Comparison of ENCODE assay signal across 11 mouse cellular contexts in the genomic region with DNA sequence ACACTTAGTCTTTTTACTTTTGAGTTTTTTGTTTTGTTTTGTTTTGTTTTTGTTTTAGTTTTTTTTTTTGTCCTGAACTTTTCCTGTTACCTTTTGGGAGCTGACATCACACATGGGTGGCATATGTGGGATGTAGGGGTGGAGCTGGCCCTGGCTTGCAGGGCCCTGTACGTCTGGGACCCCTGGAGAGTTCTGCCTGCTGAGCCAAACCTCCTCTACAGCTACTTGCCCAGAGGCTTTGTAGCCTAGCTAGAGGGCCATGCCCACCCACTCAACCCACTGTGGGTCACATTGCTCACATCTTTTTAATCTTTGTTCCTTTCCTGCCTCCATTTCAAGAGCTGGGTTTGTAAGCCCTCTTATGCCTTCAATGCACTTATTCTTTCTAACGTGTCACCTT. TPM values are rescaled to one million over a fixed set of nuclear protein-coding genes. Genes with fewer than 3 reads are reported as not detected.
A peak's percentile ranks its signal among the peaks of the same experiment; 100 is the strongest.
DNase-seq lines count a peak whose midpoint lies in the region; ATAC-seq and TF ChIP-seq lines count a peak whose summit lies in the region.
"Had no signal": no experiment of that assay in that cellular context is flagged by ENCODE, and none has a peak within 500 bp of the region (broad histone marks: within the 10 kb centered on the region; RNA-seq: fewer than 3 reads in every experiment).

No protein-coding gene starts in this region.

- TF ChIP-seq CTCF in heart, adult 2 months (IDR thresholded peaks at IDR 0.05) = no peak
- TF ChIP-seq CTCF in midbrain, postnatal 0 days (IDR thresholded peaks at IDR 0.05) = no peak

- no peaks in the 10 kb centered on the region for H3K27me3 ChIP-seq in heart, embryonic 16.5 days (ENCODE audit: control insufficient read depth, insufficient read depth, low read length)
- no peaks in the 10 kb centered on the region for H3K27me3 ChIP-seq in heart, adult 2 months (ENCODE audit: control insufficient read depth, insufficient read depth, low read length)
- no peaks in the 10 kb centered on the region for H3K27me3 ChIP-seq in hindbrain, embryonic 11.5 days (ENCODE audit: control insufficient read depth, insufficient read depth, low read length)
- no peaks in the 10 kb centered on the region for H3K27me3 ChIP-seq in midbrain, postnatal 0 days (ENCODE audit: insufficient read depth, low read length)

- intact Hi-C loops in heart, adult 2 months (cut with DNase I) = no loop called here

- H3K9ac ChIP-seq in heart, embryonic 16.5 days (ENCODE audit: low read length) = no peak overlapping the region
- H3K9ac ChIP-seq in heart, adult 2 months (ENCODE audit: low read depth, low read length) = no peak overlapping the region
- no peak overlapping the region for H3K9ac ChIP-seq in hindbrain, embryonic 11.5 days (ENCODE audit: low read depth, low read length)
- H3K9ac ChIP-seq in midbrain, postnatal 0 days (replicated peaks; ENCODE audit: low read length, poor library complexity, severe bottlenecking) = no peak overlapping the region

- no peak overlapping the region for H3K4me2 ChIP-seq in heart, embryonic 16.5 days (ENCODE audit: low read depth, low read length)
- H3K4me2 ChIP-seq in hindbrain, embryonic 11.5 days (replicated peaks; ENCODE audit: low read depth, low read length) = no peak overlapping the region
- no peak overlapping the region for H3K4me2 ChIP-seq in midbrain, postnatal 0 days (ENCODE audit: low read depth, low read length, poor library complexity, severe bottlenecking)

- H3K36me3 ChIP-seq in heart, embryonic 16.5 days (ENCODE audit: control insufficient read depth, insufficient read depth) = peaks cover 54% of the 10 kb centered on the region
- H3K36me3 ChIP-seq in heart, adult 2 months (ENCODE audit: control insufficient read depth, insufficient read depth, low read length) = peaks cover 7% of the 10 kb centered on the region
- H3K36me3 ChIP-seq in hindbrain, embryonic 11.5 days (ENCODE audit: control insufficient read depth, insufficient read depth, low read length) = peaks cover 8% of the 10 kb centered on the region; the same call in 1 of the 2 replicates
- H3K36me3 ChIP-seq in midbrain, postnatal 0 days (ENCODE audit: insufficient read depth, low read length) = peaks cover 47% of the 10 kb centered on the region

- no peak for TF ChIP-seq POLR2A in heart, adult 2 months (IDR thresholded peaks at IDR 0.05; ENCODE audit: insufficient read depth, low read depth, low read length)

- 69% methylated on average over 2 of the region's 2 CpGs for WGBS in heart, embryonic 16.5 days
- 37% methylated on average over 2 of the region's 2 CpGs for WGBS in heart, adult 2 months
- whole genome bisulfite sequencing in hindbrain, embryonic 11.5 days = 87% methylated on average over 2 of the region's 2 CpGs
- WGBS in midbrain, postnatal 0 days = 64% methylated on average over 2 of the region's 2 CpGs

- no peaks in the 10 kb centered on the region for H3K79me2 ChIP-seq in heart, adult 2 months (replicated peaks; ENCODE audit: control insufficient read depth, insufficient read depth, low read length)

- H3K4me1 ChIP-seq in heart, embryonic 16.5 days (ENCODE audit: control insufficient read depth, insufficient read depth, low read length) = peaks cover 19% of the 10 kb centered on the region
- H3K4me1 ChIP-seq in heart, adult 2 months (ENCODE audit: control insufficient read depth, insufficient read depth, low read length) = peaks cover 13% of the 10 kb centered on the region
- peaks cover 18% of the 10 kb centered on the region for H3K4me1 ChIP-seq in brown adipose tissue, adult 24 weeks (ENCODE audit: control insufficient read depth, insufficient read depth, insufficient read length, low read length)
- peaks cover 15% of the 10 kb centered on the region for H3K4me1 ChIP-seq in hindbrain, embryonic 11.5 days (replicated peaks; ENCODE audit: control insufficient read depth, insufficient read depth, low read length)
- peaks cover 8% of the 10 kb centered on the region for H3K4me1 ChIP-seq in midbrain, postnatal 0 days (ENCODE audit: insufficient read depth, low read length)

- ATAC-seq in heart, embryonic 16.5 days (replicated peaks; ENCODE audit: extremely low read depth, insufficient read depth, low FRiP score) = no peak
- no peak for ATAC-seq in hindbrain, embryonic 11.5 days (ENCODE audit: low FRiP score)
- no peak for ATAC-seq in midbrain, postnatal 0 days (ENCODE audit: low FRiP score)
- ATAC-seq: inflammation-experienced regulatory T-cells, adult 6 months had no signal

- no peak overlapping the region for H3K4me3 ChIP-seq in heart, embryonic 16.5 days (ENCODE audit: low read length)
- no peak overlapping the region for H3K4me3 ChIP-seq in heart, adult 2 months
- no peak overlapping the region for H3K4me3 ChIP-seq in brown adipose tissue, adult 24 weeks (ENCODE audit: insufficient read depth, low read depth, low read length)
- H3K4me3 ChIP-seq in hindbrain, embryonic 11.5 days (ENCODE audit: low read depth, low read length) = no peak overlapping the region
- no peak overlapping the region for H3K4me3 ChIP-seq in midbrain, postnatal 0 days (ENCODE audit: low read depth, low read length)
- H3K4me3 ChIP-seq: myocyte had no signal

- H3K9me3 ChIP-seq in heart, embryonic 16.5 days (replicated peaks; ENCODE audit: control insufficient read depth, low read length) = no peaks in the 10 kb centered on the region
- H3K9me3 ChIP-seq in hindbrain, embryonic 11.5 days (ENCODE audit: control insufficient read depth, low read length) = no peaks in the 10 kb centered on the region
- H3K9me3 ChIP-seq in midbrain, postnatal 0 days (ENCODE audit: low read length) = no peaks in the 10 kb centered on the region

- peak overlapping the region; percentile 5 for H3K27ac ChIP-seq in heart, embryonic 16.5 days (ENCODE audit: low read length)
- no peak overlapping the region for H3K27ac ChIP-seq in heart, adult 2 months
- H3K27ac ChIP-seq in brown adipose tissue, adult 24 weeks (replicated peaks; ENCODE audit: low read depth, low read length) = peak overlapping the region; percentile 82; the same call in 1 of the 2 replicates
- H3K27ac ChIP-seq in hindbrain, embryonic 11.5 days (ENCODE audit: low read depth, low read length) = peak overlapping the region; percentile 94; the same call in 1 of the 2 replicates
- H3K27ac ChIP-seq in midbrain, postnatal 0 days (ENCODE audit: low read depth, low read length) = peak overlapping the region; percentile 95; the same call in 1 of the 2 replicates

- no peak for DNase-seq in heart, adult 2 months
- DNase-seq in hindbrain, embryonic 11.5 days (ENCODE audit: low spot score) = no peak
- no peak for DNase-seq in midbrain, postnatal 0 days (ENCODE audit: low spot score)
- DNase-seq in left cerebral cortex, adult 9 months (ENCODE audit: low spot score in 2 of 2) = no peak
- DNase-seq in adrenal gland, postnatal 14 days = no peak
- DNase-seq: liver; lung, postnatal 14 days had no signal

- TF ChIP-seq EP300 in heart, adult 2 months (IDR thresholded peaks at IDR 0.05; ENCODE audit: insufficient read depth, low read depth, low read length) = no peak

RNA-seq across cellular contexts. Expression of gene Tssc4, which starts 1.6 kb away (rescaled TPM):
- 59.2 and 61.5 TPM in 2 replicates for polyA plus RNA-seq in heart, embryonic 16.5 days (2015; fragmentation: Nextera tagmentation; extraction: Ambion mirVana)
- 10 to 100 TPM; 13.6 to 14.8 TPM for total RNA-seq in heart, adult 2 months (2021)
- polyA plus RNA-seq in heart, adult 2 months (2012; rRNA removed) = 33.2 and 36.9 TPM in 2 replicates
- 6.7 and 13.2 TPM in 2 replicates for polyA plus RNA-seq in brown adipose tissue, adult 24 weeks (2012; ENCODE audit: insufficient read depth, insufficient read length, missing spikeins)
- 59.0 and 63.8 TPM in 2 replicates for polyA plus RNA-seq in hindbrain, embryonic 11.5 days (2014; fragmentation: Nextera tagmentation; extraction: Ambion mirVana)
- total RNA-seq in midbrain, postnatal 0 days (2014; rRNA removed) = 71.3 and 92.4 TPM in 2 replicates
- polyA plus RNA-seq in midbrain, postnatal 0 days (2015; fragmentation: Nextera tagmentation; extraction: Ambion mirVana) = 101 and 103 TPM in 2 replicates
- 32.2 and 33.3 TPM in 2 replicates for total RNA-seq in adrenal gland, postnatal 14 days (2021)

RNA-seq across cellular contexts. Expression of gene Cd81, which starts 14.9 kb away (rescaled TPM):
- 878 and 900 TPM in 2 replicates for polyA plus RNA-seq in heart, embryonic 16.5 days (2015; fragmentation: Nextera tagmentation; extraction: Ambion mirVana)
- total RNA-seq in heart, adult 2 months (2021) = 100 to 1,000 TPM; 424 to 434 TPM
- 641 and 822 TPM in 2 replicates for polyA plus RNA-seq in heart, adult 2 months (2012; rRNA removed)
- 289 and 375 TPM in 2 replicates for polyA plus RNA-seq in brown adipose tissue, adult 24 weeks (2012; ENCODE audit: insufficient read depth, insufficient read length, missing spikeins)
- polyA plus RNA-seq in hindbrain, embryonic 11.5 days (2014; fragmentation: Nextera tagmentation; extraction: Ambion mirVana) = 263 and 264 TPM in 2 replicates
- total RNA-seq in midbrain, postnatal 0 days (2014; rRNA removed) = 454 and 542 TPM in 2 replicates
- 511 and 569 TPM in 2 replicates for polyA plus RNA-seq in midbrain, postnatal 0 days (2015; fragmentation: Nextera tagmentation; extraction: Ambion mirVana)
- 536 and 561 TPM in 2 replicates for total RNA-seq in adrenal gland, postnatal 14 days (2021)

RNA-seq across cellular contexts. Expression of gene Trpm5, which starts 27.0 kb away (rescaled TPM):
- 3.1 and 3.7 TPM in 2 replicates for polyA plus RNA-seq in heart, embryonic 16.5 days (2015; fragmentation: Nextera tagmentation; extraction: Ambion mirVana)
- total RNA-seq in heart, adult 2 months (2021) = not detected
- 0.06 and 0.08 TPM in 2 replicates for polyA plus RNA-seq in heart, adult 2 months (2012; rRNA removed)
- not detected in 2 replicates for polyA plus RNA-seq in brown adipose tissue, adult 24 weeks (2012; ENCODE audit: insufficient read depth, insufficient read length, missing spikeins)
- 0.27 and 0.88 TPM in 2 replicates for polyA plus RNA-seq in hindbrain, embryonic 11.5 days (2014; fragmentation: Nextera tagmentation; extraction: Ambion mirVana)
- total RNA-seq in midbrain, postnatal 0 days (2014; rRNA removed) = 1.3 and 1.7 TPM in 2 replicates
- 0.94 and 1.6 TPM in 2 replicates for polyA plus RNA-seq in midbrain, postnatal 0 days (2015; fragmentation: Nextera tagmentation; extraction: Ambion mirVana)
- 0.59 and 0.68 TPM in 2 replicates for total RNA-seq in adrenal gland, postnatal 14 days (2021)

RNA-seq across cellular contexts. Expression of gene Kcnq1, which starts 38.7 kb away (rescaled TPM):
- polyA plus RNA-seq in heart, embryonic 16.5 days (2015; fragmentation: Nextera tagmentation; extraction: Ambion mirVana) = 34.6 and 34.9 TPM in 2 replicates
- 10 to 100 TPM; 32.4 to 34.2 TPM for total RNA-seq in heart, adult 2 months (2021)
- polyA plus RNA-seq in heart, adult 2 months (2012; rRNA removed) = 42.0 and 48.1 TPM in 2 replicates
- polyA plus RNA-seq in brown adipose tissue, adult 24 weeks (2012; ENCODE audit: insufficient read depth, insufficient read length, missing spikeins) = 0.36 and 1.0 TPM in 2 replicates
- 1.7 and 2.5 TPM in 2 replicates for polyA plus RNA-seq in hindbrain, embryonic 11.5 days (2014; fragmentation: Nextera tagmentation; extraction: Ambion mirVana)
- total RNA-seq in midbrain, postnatal 0 days (2014; rRNA removed) = 0.44 and 1.4 TPM in 2 replicates
- polyA plus RNA-seq in midbrain, postnatal 0 days (2015; fragmentation: Nextera tagmentation; extraction: Ambion mirVana) = 0.87 and 1.2 TPM in 2 replicates
- 4.4 and 6.1 TPM in 2 replicates for total RNA-seq in adrenal gland, postnatal 14 days (2021)
